8 mouse cellular contexts compared by ENCODE assay signal in genomic region chr16:93973123-93973522, GRCm38 (mm10). TPM values are rescaled to one million over a fixed set of nuclear protein-coding genes. Genes with fewer than 3 reads are reported as not detected.
DNase-seq lines count a peak whose midpoint lies in the region; ATAC-seq and TF ChIP-seq lines count a peak whose summit lies in the region.

No protein-coding gene starts in this region.

- H3K4me3 ChIP-seq in forebrain, embryonic 10.5 days = peak overlapping the region; percentile 43
- H3K4me3 ChIP-seq in forebrain, postnatal 0 days (ENCODE audit: low read depth, low read length) = no peak overlapping the region
- no peak overlapping the region for H3K4me3 ChIP-seq in C2C12 (ENCODE audit: insufficient read depth, poor library complexity, severe bottlenecking)
- H3K4me3 ChIP-seq in hindbrain, embryonic 10.5 days = peak overlapping the region; percentile 41
- peak overlapping the region; percentile 79 for H3K4me3 ChIP-seq in megakaryocyte, embryonic 14.5 days (replicated peaks)

- H3ac ChIP-seq in C2C12 (ENCODE audit: control insufficient read depth, insufficient read length, low read depth) = no peak overlapping the region

- no peak overlapping the region for H3K4me2 ChIP-seq in forebrain, postnatal 0 days (ENCODE audit: low read depth)

- ATAC-seq in forebrain, postnatal 0 days = no peak

- no peaks in the 10 kb centered on the region for H3K9me3 ChIP-seq in forebrain, embryonic 10.5 days
- H3K9me3 ChIP-seq in forebrain, postnatal 0 days (ENCODE audit: low read length) = no peaks in the 10 kb centered on the region
- H3K9me3 ChIP-seq in hindbrain, embryonic 10.5 days = no peaks in the 10 kb centered on the region
- H3K9me3 ChIP-seq in megakaryocyte, embryonic 14.5 days = peaks cover 25% of the 10 kb centered on the region

- WGBS in forebrain, embryonic 10.5 days = 42% methylated on average over 10 of the region's 10 CpGs
- WGBS in forebrain, postnatal 0 days = 42% methylated on average over 10 of the region's 10 CpGs
- 36% methylated on average over 10 of the region's 10 CpGs for WGBS in hindbrain, embryonic 10.5 days

- DNase-seq in forebrain, embryonic 10.5 days (ENCODE audit: extremely low spot score, low spot score) = no peak
- no peak for DNase-seq in forebrain, postnatal 0 days
- no peak for DNase-seq in hindbrain, embryonic 10.5 days (ENCODE audit: low spot score)
- no peak for DNase-seq in urinary bladder, adult 18-20 months (ENCODE audit: low spot score in 2 of 2)
- DNase-seq in cerebellum, postnatal 36 days = no peak
- no peak for DNase-seq in frontal cortex, postnatal 36 days (ENCODE audit: low spot score in 2 of 2)

- no peaks in the 10 kb centered on the region for H3K79me2 ChIP-seq in C2C12 (ENCODE audit: control insufficient read depth, insufficient read depth)

- peaks cover 15% of the 10 kb centered on the region for H3K4me1 ChIP-seq in forebrain, embryonic 10.5 days
- no peaks in the 10 kb centered on the region for H3K4me1 ChIP-seq in forebrain, postnatal 0 days (ENCODE audit: insufficient read depth)
- H3K4me1 ChIP-seq in hindbrain, embryonic 10.5 days (replicated peaks) = peaks cover 15% of the 10 kb centered on the region
- peaks cover 12% of the 10 kb centered on the region; the same call in 1 of the 2 replicates for H3K4me1 ChIP-seq in megakaryocyte, embryonic 14.5 days

- H3K27ac ChIP-seq in forebrain, embryonic 10.5 days = peak overlapping the region; percentile 62
- H3K27ac ChIP-seq in forebrain, postnatal 0 days (ENCODE audit: low read depth, low read length) = no peak overlapping the region
- H3K27ac ChIP-seq in hindbrain, embryonic 10.5 days = peak overlapping the region; percentile 70

- H3K36me3 ChIP-seq in forebrain, embryonic 10.5 days (replicated peaks) = no peaks in the 10 kb centered on the region
- H3K36me3 ChIP-seq in forebrain, postnatal 0 days (ENCODE audit: insufficient read depth) = no peaks in the 10 kb centered on the region
- no peaks in the 10 kb centered on the region for H3K36me3 ChIP-seq in C2C12 (ENCODE audit: control insufficient read depth, insufficient read depth)
- no peaks in the 10 kb centered on the region for H3K36me3 ChIP-seq in hindbrain, embryonic 10.5 days
- no peaks in the 10 kb centered on the region for H3K36me3 ChIP-seq in megakaryocyte, embryonic 14.5 days (replicated peaks; ENCODE audit: low read length)

- TF ChIP-seq CTCF in forebrain, postnatal 0 days (IDR thresholded peaks at IDR 0.05; ENCODE audit: low read depth) = no peak
- TF ChIP-seq CTCF in C2C12 (IDR thresholded peaks at IDR 0.05; ENCODE audit: control insufficient read depth, insufficient read depth, insufficient read length) = no peak

- H3K9ac ChIP-seq in forebrain, postnatal 0 days = no peak overlapping the region

- no peaks in the 10 kb centered on the region for H3K27me3 ChIP-seq in forebrain, embryonic 10.5 days (ENCODE audit: poor library complexity, severe bottlenecking)
- H3K27me3 ChIP-seq in forebrain, postnatal 0 days (ENCODE audit: insufficient read depth, low read length) = no peaks in the 10 kb centered on the region
- no peaks in the 10 kb centered on the region for H3K27me3 ChIP-seq in C2C12 (ENCODE audit: control insufficient read depth, insufficient read depth, insufficient read length)
- no peaks in the 10 kb centered on the region for H3K27me3 ChIP-seq in hindbrain, embryonic 10.5 days (ENCODE audit: insufficient read depth, poor library complexity, severe bottlenecking)
- peaks cover 18% of the 10 kb centered on the region for H3K27me3 ChIP-seq in megakaryocyte, embryonic 14.5 days (replicated peaks)

- H3K79me3 ChIP-seq in C2C12 (ENCODE audit: low read depth) = no peaks in the 10 kb centered on the region

TF ChIP-seq in C2C12, 6 proteins besides CTCF, POLR2A, EP300 and RAD21:
- TF ChIP-seq CEBPB (IDR thresholded peaks at IDR 0.05; ENCODE audit: low read depth) (no peak), MYOD1 (IDR thresholded peaks at IDR 0.05; ENCODE audit: control insufficient read depth, insufficient read length, low read depth) (peak; percentile 37)
TF ChIP-seq in C2C12: peak in this region for 1.

RNA-seq across cellular contexts. Expression of gene Cldn14, which starts 35.5 kb away (rescaled TPM):
- polyA plus RNA-seq in forebrain, embryonic 10.5 days (2016; fragmentation: Nextera tagmentation; extraction: Ambion mirVana) = not detected in 2 replicates
- total RNA-seq in forebrain, postnatal 0 days (2014; rRNA removed) = 0.23 TPM in 1 of 2 replicates, not detected in the other
- not detected in 2 replicates for polyA plus RNA-seq in forebrain, postnatal 0 days (2015; fragmentation: Nextera tagmentation; extraction: Ambion mirVana)
- polyA plus RNA-seq in C2C12 (2012; fragmentation: generic; extraction: Trizol) = not detected
- polyA plus RNA-seq in hindbrain, embryonic 10.5 days (2016; fragmentation: Nextera tagmentation; extraction: Ambion mirVana) = not detected in 2 replicates
- polyA plus RNA-seq in megakaryocyte, embryonic 14.5 days (2012; ENCODE audit: insufficient read depth, low replicate concordance) = not detected in 2 replicates

Comparison
In these comparisons a context has a peak if more than half of its experiments do, and no peak if none do; other contexts are left out.
1. H3K4me3 ChIP-seq: peak in forebrain, embryonic 10.5 days (single experiment), hindbrain, embryonic 10.5 days (single experiment) and megakaryocyte, embryonic 14.5 days (single experiment); none in forebrain, postnatal 0 days (single experiment) and C2C12 (single experiment).